Mouse (Mus musculus) neural tube, embryonic 14.5 days (tissue): ENCODE data around the gene Naa10. TPM values are rescaled to one million over a fixed set of nuclear protein-coding genes. Genes with fewer than 3 reads are reported as not detected.
A peak's percentile ranks its signal among the peaks of the same experiment; 100 is the strongest.

Experiments used
- ATAC-seq: fragments of 200-750 bp; cut with Nextera tagmentation; 2 replicates; pipeline ENCODE4 v1.8.0; 2017; ENCODE audit warnings: low read depth, mild to moderate bottlenecking, moderate TSS enrichment, moderate library complexity
- H3K27ac ChIP-seq: fragments of 300-500 bp; sonication (generic); 2 replicates; pipeline ENCODE4 v1.5.1; 2014; ENCODE audit warnings: low read depth, mild to moderate bottlenecking, control low read depth, low read length, moderate library complexity, mixed read lengths
- H3K27me3 ChIP-seq: fragments of 300-500 bp; sonication (generic); 2 replicates; pipeline ENCODE4 v1.6.1; 2014; ENCODE audit warnings: low read length; ENCODE audit not compliant: control insufficient read depth, insufficient read depth
- H3K36me3 ChIP-seq: fragments of 300-500 bp; sonication (generic); 2 replicates; pipeline ENCODE4 v1.6.1; 2014; ENCODE audit warnings: low read length, mixed read lengths; ENCODE audit not compliant: control insufficient read depth, insufficient read depth
- H3K4me1 ChIP-seq: fragments of 300-500 bp; sonication (generic); 2 replicates; pipeline ENCODE4 v1.6.1; 2014; ENCODE audit warnings: low read length; ENCODE audit not compliant: control insufficient read depth, insufficient read depth
- H3K4me2 ChIP-seq: fragments of 300-500 bp; sonication (generic); 2 replicates; pipeline ENCODE4 v1.6.1; 2014; ENCODE audit warnings: mild to moderate bottlenecking, low read depth, low read length, control low read depth
- H3K4me3 ChIP-seq: fragments of 300-500 bp; sonication (generic); 2 replicates; pipeline ENCODE4 v1.5.1; 2014; ENCODE audit warnings: low read depth, low read length, control low read depth, mixed read lengths
- H3K9ac ChIP-seq: fragments of 300-500 bp; sonication (generic); replicated peaks from 2 replicates; pipeline ENCODE4 v1.6.1; 2014; ENCODE audit warnings: low read depth, mild to moderate bottlenecking, control low read depth, low read length, mixed read lengths
- H3K9me3 ChIP-seq: fragments of 300-500 bp; sonication (generic); 2 replicates; pipeline ENCODE4 v1.6.1; 2016; ENCODE audit warnings: low read length; ENCODE audit not compliant: control insufficient read depth
- WGBS: fragments of 180-500 bp; shearing (Covaris S2); extraction: QIAGEN DNeasy Blood & Tissue Kit; methylation state at CpG from one replicate; pipeline ENCODE4 v1.1.7; 2014; 5-methylcytosine and 5-hydroxymethylcytosine counted together
- polyA plus RNA-seq: library from polyadenylated mRNA; unstranded; fragments of >200 nt; fragmentation: Nextera tagmentation; extraction: Ambion mirVana; gene quantifications from 2 replicates; pipeline ENCODE4 v1.2.1, GENCODE M21; 2014

Naa10 gene
- polyA plus RNA-seq, 1 experiment from 2014 or later = 106 TPM

DNA sequence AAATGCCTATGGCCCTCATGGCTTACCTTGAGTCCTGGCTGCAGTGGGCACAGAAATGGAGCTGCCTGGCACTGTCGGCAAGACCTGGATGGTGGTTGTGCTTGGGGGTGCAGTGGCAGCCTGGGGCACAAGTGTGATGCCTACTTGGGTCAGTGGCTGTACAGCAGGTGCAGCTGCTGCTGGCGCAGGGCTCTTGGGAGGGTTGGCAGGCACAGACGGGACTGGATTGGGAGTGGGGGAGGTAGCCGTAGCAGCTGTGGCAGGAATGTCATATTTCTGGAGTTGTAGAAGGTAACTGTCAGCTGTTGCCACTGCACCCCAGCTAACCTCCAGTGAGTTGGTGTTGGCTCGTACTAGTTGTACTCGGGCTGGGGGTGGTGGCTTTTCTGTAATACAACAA lies 33.2 kb upstream of the Naa10 start:
- ATAC-seq = no peak
- WGBS = 94% methylated on average over 6 of the region's 6 CpGs

DNA sequence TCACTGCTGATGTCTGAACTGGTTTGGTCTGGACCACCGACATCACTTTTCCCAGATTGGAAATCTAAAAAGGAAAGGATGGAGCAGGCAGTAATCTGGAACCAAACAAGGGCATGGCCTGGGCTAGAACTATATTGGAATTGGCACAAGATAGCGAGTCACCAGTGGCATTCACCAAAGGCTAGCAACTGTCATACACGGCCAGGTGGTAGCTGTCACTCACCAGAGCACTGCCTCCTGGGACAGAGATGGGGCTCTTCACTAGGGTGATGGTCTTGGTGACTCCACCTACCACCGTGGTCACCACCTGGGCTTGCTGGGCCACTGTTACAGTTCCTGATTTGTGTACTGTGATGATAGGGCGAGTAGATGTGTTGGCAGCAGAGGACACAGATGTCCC lies 30.9 kb upstream of the Naa10 start:
- Histone ChIP-seq H3K9ac (no peak overlapping the region), H3K27me3 (no peaks in the 10 kb centered on the region), H3K9me3 (no peaks in the 10 kb centered on the region), H3K4me3 (no peak overlapping the region), H3K36me3 (peaks cover 37% of the 10 kb centered on the region), H3K27ac (no peak overlapping the region), H3K4me1 (no peaks in the 10 kb centered on the region), H3K4me2 (no peak overlapping the region)
- ATAC-seq = no peak
- WGBS = 92% methylated on average over 5 of the region's 5 CpGs

More for the DNA sequence above, 33.2 kb upstream of the Naa10 start:
- H3K27me3 ChIP-seq = no peaks in the 10 kb centered on the region
- no peak overlapping the region for H3K9ac ChIP-seq
- H3K4me1 ChIP-seq = no peaks in the 10 kb centered on the region
- no peak overlapping the region for H3K4me3 ChIP-seq
- peaks cover 35% of the 10 kb centered on the region for H3K36me3 ChIP-seq
- H3K27ac ChIP-seq = no peak overlapping the region
- H3K9me3 ChIP-seq = no peaks in the 10 kb centered on the region
- no peak overlapping the region for H3K4me2 ChIP-seq

- H3K36me3 ChIP-seq = peaks cover 29% of the 10 kb centered on the region
- WGBS = 89% methylated on average over 10 of the region's 10 CpGs
- no peak overlapping the region for H3K4me3 ChIP-seq
- H3K27ac ChIP-seq = no peak overlapping the region
- H3K9ac ChIP-seq = no peak overlapping the region
- H3K4me2 ChIP-seq = no peak overlapping the region
- H3K4me1 ChIP-seq = no peaks in the 10 kb centered on the region
- no peaks in the 10 kb centered on the region for H3K27me3 ChIP-seq
- H3K9me3 ChIP-seq = no peaks in the 10 kb centered on the region
- 0 out of 2 replicates have a peak, but pooled peaks have one; percentile 12 for ATAC-seq
Measured at GRCm38 (mm10) chrX:73949341-73949740, 27.6 kb upstream of the Naa10 start.

- Histone ChIP-seq H3K27ac (no peak overlapping the region), H3K9ac (no peak overlapping the region), H3K9me3 (no peaks in the 10 kb centered on the region), H3K4me2 (no peak overlapping the region), H3K4me3 (no peak overlapping the region), H3K27me3 (no peaks in the 10 kb centered on the region), H3K4me1 (no peaks in the 10 kb centered on the region), H3K36me3 (peaks cover 31% of the 10 kb centered on the region)
- 16% methylated on average over 4 of the region's 4 CpGs for WGBS
- ATAC-seq = peak; percentile 74; the same call in 1 of the 2 replicates
Measured at GRCm38 (mm10) chrX:73948647-73949046, 26.9 kb upstream of the Naa10 start.

- no peak overlapping the region for H3K27ac ChIP-seq
- peaks cover 29% of the 10 kb centered on the region for H3K36me3 ChIP-seq
- H3K27me3 ChIP-seq = no peaks in the 10 kb centered on the region
- no peak overlapping the region for H3K9ac ChIP-seq
- H3K4me3 ChIP-seq = no peak overlapping the region
- 81% methylated on average over 6 of the region's 6 CpGs for WGBS
- H3K4me1 ChIP-seq = no peaks in the 10 kb centered on the region
- ATAC-seq = no peak
- no peaks in the 10 kb centered on the region for H3K9me3 ChIP-seq
- H3K4me2 ChIP-seq = no peak overlapping the region
Measured at GRCm38 (mm10) chrX:73946896-73947295, 25.2 kb upstream of the Naa10 start.

DNA sequence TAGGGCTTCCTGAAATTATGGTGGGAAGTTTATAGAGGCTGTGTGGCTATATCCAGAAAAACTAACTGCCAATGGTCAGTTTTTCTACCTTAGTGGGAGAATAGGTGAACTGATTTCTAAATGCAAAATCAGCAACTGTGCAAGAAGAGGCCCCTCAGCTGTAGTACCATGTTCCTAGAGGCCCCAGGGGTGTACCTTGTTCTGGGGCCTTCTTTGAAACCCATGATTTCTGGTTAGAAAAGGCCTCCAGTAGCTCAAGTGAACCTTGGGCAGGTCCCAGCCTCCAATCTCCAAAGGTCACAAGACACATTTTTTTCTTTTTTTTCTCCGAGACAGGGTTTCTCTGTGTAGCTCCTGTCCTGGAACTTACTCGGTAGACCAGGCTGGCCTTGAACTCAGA lies 20.6 kb upstream of the Naa10 start:
- 95% methylated on average over 2 of the region's 2 CpGs for WGBS
- Histone ChIP-seq H3K9me3 (no peaks in the 10 kb centered on the region), H3K27ac (no peak overlapping the region), H3K4me3 (no peak overlapping the region), H3K9ac (no peak overlapping the region), H3K4me1 (no peaks in the 10 kb centered on the region), H3K27me3 (no peaks in the 10 kb centered on the region), H3K36me3 (peaks cover 14% of the 10 kb centered on the region), H3K4me2 (no peak overlapping the region)
- no peak for ATAC-seq

DNA sequence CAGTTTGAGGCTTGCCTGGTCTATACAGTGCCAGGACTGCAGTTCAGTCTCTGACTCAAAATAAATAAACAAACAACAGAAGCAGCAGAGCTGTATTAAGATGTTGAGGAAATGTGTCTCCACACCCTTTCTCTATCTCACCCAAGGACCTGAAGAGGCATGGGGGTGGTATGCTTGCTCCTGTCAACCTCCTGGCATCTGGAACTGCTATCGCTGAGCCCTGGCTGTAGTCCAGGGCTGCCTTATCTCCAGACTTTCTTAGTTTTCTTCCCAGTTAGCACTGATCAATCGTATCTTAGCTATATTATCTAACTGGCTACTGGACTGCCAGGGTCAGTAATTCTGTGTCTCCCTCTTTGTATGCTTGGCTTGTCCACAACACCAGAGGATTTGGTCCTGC lies 20.1 kb upstream of the Naa10 start:
- Histone ChIP-seq H3K4me2 (no peak overlapping the region), H3K36me3 (peaks cover 14% of the 10 kb centered on the region), H3K9me3 (no peaks in the 10 kb centered on the region), H3K4me1 (no peaks in the 10 kb centered on the region), H3K4me3 (no peak overlapping the region), H3K9ac (no peak overlapping the region), H3K27me3 (no peaks in the 10 kb centered on the region), H3K27ac (no peak overlapping the region)
- no peak for ATAC-seq
- 95% methylated on average over 2 of the region's 2 CpGs for WGBS

- WGBS = 71% methylated on average over 2 of the region's 2 CpGs
- no peak overlapping the region for H3K9ac ChIP-seq
- no peaks in the 10 kb centered on the region for H3K9me3 ChIP-seq
- H3K27ac ChIP-seq = no peak overlapping the region
- no peaks in the 10 kb centered on the region for H3K4me1 ChIP-seq
- H3K4me2 ChIP-seq = no peak overlapping the region
- no peak overlapping the region for H3K4me3 ChIP-seq
- H3K27me3 ChIP-seq = no peaks in the 10 kb centered on the region
- no peak for ATAC-seq
- H3K36me3 ChIP-seq = no peaks in the 10 kb centered on the region
Measured at GRCm38 (mm10) chrX:73931871-73932270, 10.1 kb upstream of the Naa10 start.

- H3K27ac ChIP-seq = no peak within 1 kb of the TSS
- peak; percentile 60; the same call in 1 of the 2 replicates for ATAC-seq
- H3K27me3 ChIP-seq = no peaks in the 10 kb centered on the region
- 37% methylated on average over 17 of the region's 17 CpGs for WGBS
- no peaks in the 10 kb centered on the region for H3K4me1 ChIP-seq
- no peak within 1 kb of the TSS for H3K9ac ChIP-seq
- H3K9me3 ChIP-seq = no peaks in the 10 kb centered on the region
- 0 out of 2 replicates have a peak within 1 kb of the TSS, but pooled peaks have one; percentile 14 for H3K4me2 ChIP-seq
- H3K36me3 ChIP-seq = no peaks in the 10 kb centered on the region
- no peak within 1 kb of the TSS for H3K4me3 ChIP-seq
Measured at GRCm38 (mm10) chrX:73930402-73931062, 8.8 kb upstream of the Naa10 start, which contains the start of gene Renbp. TSS of gene Renbp (minus strand) at chrX:73930850.
